Mouse (Mus musculus) CH12.LX (cell line): ENCODE data around the gene Tram2.

Experiments used
- CTCF ChIP-seq, 2 experiments: IDR thresholded peaks in 1 of 2; conservative IDR thresholded peaks in 1 of 2; 2 replicates each; pipeline ENCODE4 v1.5.1; 2011 to 2012; ENCODE audit warnings: low read depth in 2 of 2, low read length in 2 of 2, improper control_type of control experiment in 1 of 2, inconsistent platforms in 1 of 2, mild to moderate bottlenecking in 1 of 2, moderate library complexity in 1 of 2
- ELF1 ChIP-seq: IDR thresholded peaks from 2 replicates; pipeline ENCODE4 v1.6.1; 2014; ENCODE audit warnings: low read depth, mild to moderate bottlenecking, inconsistent platforms, low read length, improper control_type of control experiment
- EP300 ChIP-seq: IDR thresholded peaks from 2 replicates; pipeline ENCODE4 v1.6.1; 2011; ENCODE audit warnings: low read length, improper control_type of control experiment
- JUND ChIP-seq: conservative IDR thresholded peaks from 2 replicates; pipeline ENCODE4 v1.6.1; 2011; ENCODE audit warnings: low read depth, low read length, improper control_type of control experiment
- MAFK ChIP-seq: IDR thresholded peaks from 2 replicates; pipeline ENCODE4 v1.6.1; 2011; ENCODE audit warnings: low read length, improper control_type of control experiment; ENCODE audit not compliant: insufficient replicate concordance
- MAX ChIP-seq: IDR thresholded peaks from 2 replicates; pipeline ENCODE4 v1.6.1; 2011; ENCODE audit warnings: low read length, improper control_type of control experiment
- POLR2A ChIP-seq: IDR thresholded peaks from 2 replicates; pipeline ENCODE4 v1.6.1; 2011; ENCODE audit warnings: low read depth, mild to moderate bottlenecking, improper control_type of control experiment, low read length
- USF2 ChIP-seq: conservative IDR thresholded peaks from 2 replicates; pipeline ENCODE4 v1.6.1; 2011; ENCODE audit warnings: low read depth, low read length, improper control_type of control experiment
- ZMIZ1 ChIP-seq: IDR thresholded peaks from 2 replicates; pipeline ENCODE4 v1.6.1; 2012; ENCODE audit warnings: low read depth, mild to moderate bottlenecking, inconsistent platforms, low read length, improper control_type of control experiment

- TF ChIP-seq USF2 (no peak), POLR2A (no peak), CTCF (conservative IDR thresholded peaks at IDR 0.05 in 1 of 2, IDR thresholded peaks at IDR 0.05 in 1 of 2; ENCODE audit: low read depth in 2 of 2, low read length in 2 of 2) (no peak), ELF1 (no peak), MAX (no peak), MAFK (no peak), EP300 (no peak), ZMIZ1 (no peak), JUND (no peak)
These were observed 36.6 kb downstream of the Tram2 start for GRCm38 (mm10) chr1:21042461-21042860.
